Mouse (Mus musculus) stomach, postnatal 0 days (tissue): ENCODE results near the gene Slc16a5. TPM values are rescaled to one million over a fixed set of nuclear protein-coding genes. Genes with fewer than 3 reads are reported as not detected.

Source experiments
- ATAC-seq: fragments of 200-750 bp; cut with Nextera tagmentation; 2 replicates; pipeline ENCODE4 v1.8.0; 2017; ENCODE audit not compliant: low FRiP score, low TSS enrichment
- DNase-seq: peaks from one replicate; pipeline ENCODE4 v3.0.0-alpha.2; 2016; ENCODE audit warnings: low spot score
- H3K27ac ChIP-seq: fragments of 300-500 bp; sonication (generic); replicated peaks from 2 replicates; pipeline ENCODE4 v1.5.1; 2014; ENCODE audit warnings: mild to moderate bottlenecking, control low read depth
- H3K27me3 ChIP-seq: fragments of 300-500 bp; sonication (generic); 2 replicates; pipeline ENCODE4 v1.6.1; 2014; ENCODE audit warnings: low read length; ENCODE audit not compliant: control insufficient read depth, insufficient read depth
- H3K36me3 ChIP-seq: fragments of 300-500 bp; sonication (generic); 2 replicates; pipeline ENCODE4 v1.6.1; 2014; ENCODE audit warnings: low read length, mixed read lengths; ENCODE audit not compliant: control insufficient read depth, insufficient read depth
- H3K4me1 ChIP-seq: fragments of 300-500 bp; sonication (generic); replicated peaks from 2 replicates; pipeline ENCODE4 v1.6.1; 2014; ENCODE audit warnings: antibody characterized with exemption; ENCODE audit not compliant: control insufficient read depth, insufficient read depth
- H3K4me2 ChIP-seq: fragments of 300-500 bp; sonication (generic); replicated peaks from 2 replicates; pipeline ENCODE4 v1.6.1; 2014; ENCODE audit warnings: low read depth, mild to moderate bottlenecking, control low read depth, moderate library complexity
- H3K4me3 ChIP-seq: fragments of 300-500 bp; sonication (generic); 2 replicates; pipeline ENCODE4 v1.5.1; 2014; ENCODE audit warnings: low read depth, low read length, control low read depth
- H3K9ac ChIP-seq: fragments of 300-500 bp; sonication (generic); 2 replicates; pipeline ENCODE4 v1.6.1; 2014; ENCODE audit warnings: mild to moderate bottlenecking, low read length, control low read depth, mixed read lengths
- H3K9me3 ChIP-seq: fragments of 300-500 bp; sonication (generic); 2 replicates; pipeline ENCODE4 v1.6.1; 2016; ENCODE audit warnings: low read length; ENCODE audit not compliant: control insufficient read depth
- CTCF ChIP-seq: IDR thresholded peaks from 2 replicates; pipeline ENCODE4 v1.5.1; 2016; ENCODE audit warnings: antibody characterized with exemption, low read depth, mild to moderate bottlenecking, moderate library complexity
- EP300 ChIP-seq: optimal IDR thresholded peaks from 2 replicates; pipeline ENCODE3; 2016; ENCODE audit warnings: antibody characterized with exemption
- WGBS: fragments of 180-500 bp; shearing (Covaris S2); extraction: QIAGEN DNeasy Blood & Tissue Kit; methylation state at CpG from one replicate; pipeline ENCODE4 v1.1.7; 2014; 5-methylcytosine and 5-hydroxymethylcytosine counted together
- polyA plus RNA-seq: library from polyadenylated mRNA; unstranded; fragments of >200 nt; fragmentation: Nextera tagmentation; extraction: Ambion mirVana; gene quantifications from 2 replicates; pipeline ENCODE4 v1.2.1, GENCODE M21; 2015

Gene Slc16a5
- polyA plus RNA-seq, 1 experiment from 2014 or later, result 14.4 TPM

GRCm38 (mm10) chr11:115456182-115456581, 6.1 kb upstream of the Slc16a5 start:
- Histone ChIP-seq H3K4me2 (no peak overlapping the region), H3K36me3 (no peaks in the 10 kb centered on the region), H3K27ac (no peak overlapping the region), H3K27me3 (no peaks in the 10 kb centered on the region), H3K9me3 (no peaks in the 10 kb centered on the region), H3K4me3 (no peak overlapping the region), H3K9ac (no peak overlapping the region), H3K4me1 (no peaks in the 10 kb centered on the region)
- ATAC-seq (peak; percentile 51), DNase-seq (peak; percentile 52)
- TF ChIP-seq CTCF (no peak), EP300 (no peak)
- WGBS, result 70% methylated on average over 4 of the region's 5 CpGs

DNA sequence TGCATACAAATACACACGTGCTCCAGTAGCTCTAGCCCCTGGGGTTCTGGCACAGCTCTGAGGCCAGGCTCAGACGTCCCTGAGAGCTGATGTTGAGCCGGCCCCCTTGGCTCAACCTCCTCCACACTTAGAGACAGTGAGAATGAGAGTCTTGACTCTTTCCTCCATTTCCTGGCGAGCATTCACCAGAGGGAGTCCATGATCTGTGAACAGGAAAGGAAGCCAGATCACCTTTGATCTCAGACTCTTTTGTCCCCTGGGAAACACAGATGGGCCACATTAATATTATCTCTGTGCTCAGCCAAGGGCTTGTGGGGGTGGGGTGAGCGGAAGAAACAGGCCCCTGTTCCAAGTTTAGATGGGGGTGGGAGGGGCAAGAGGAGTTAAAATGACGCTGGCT, 4.9 kb upstream of the Slc16a5 start:
- Histone ChIP-seq H3K4me1 (no peaks in the 10 kb centered on the region), H3K27me3 (no peaks in the 10 kb centered on the region), H3K36me3 (no peaks in the 10 kb centered on the region), H3K4me3 (no peak overlapping the region), H3K9ac (no peak overlapping the region), H3K4me2 (no peak overlapping the region), H3K27ac (no peak overlapping the region), H3K9me3 (no peaks in the 10 kb centered on the region)
- no peak for DNase-seq
- ATAC-seq, result no peak
- 38% methylated on average over 6 of the region's 6 CpGs for WGBS
- TF ChIP-seq CTCF (no peak), EP300 (no peak)

DNA sequence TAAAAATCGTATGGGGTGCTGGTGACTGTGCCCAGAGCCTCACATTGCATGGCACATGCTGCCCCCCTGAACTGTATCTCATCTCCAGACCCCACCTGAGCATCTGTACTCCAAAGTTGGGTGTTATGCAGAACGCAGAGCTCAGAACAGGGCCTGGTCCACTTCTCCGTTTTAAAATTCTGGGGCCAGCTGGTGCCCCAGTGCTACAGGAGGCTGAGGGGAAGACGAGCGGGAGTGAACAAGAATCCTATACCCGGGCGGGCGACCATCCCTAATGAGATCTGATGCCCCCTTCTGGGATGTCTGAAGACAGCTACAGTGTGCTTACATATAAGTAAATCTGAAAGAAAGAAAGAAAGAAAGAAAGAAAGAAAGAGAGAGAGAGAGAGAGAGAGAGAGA, 1.3 kb upstream of the Slc16a5 start:
- no peaks in the 10 kb centered on the region for H3K36me3 ChIP-seq
- H3K4me1 ChIP-seq, result no peaks in the 10 kb centered on the region
- H3K4me2 ChIP-seq, result no peak overlapping the region
- WGBS, result 25% methylated on average over 8 of the region's 8 CpGs
- H3K9ac ChIP-seq, result no peak overlapping the region
- ATAC-seq (no peak), DNase-seq (no peak)
- H3K27ac ChIP-seq, result no peak overlapping the region
- TF ChIP-seq CTCF, result no peak
- TF ChIP-seq EP300, result no peak
- no peak overlapping the region for H3K4me3 ChIP-seq
- no peaks in the 10 kb centered on the region for H3K27me3 ChIP-seq
- no peaks in the 10 kb centered on the region for H3K9me3 ChIP-seq

DNA sequence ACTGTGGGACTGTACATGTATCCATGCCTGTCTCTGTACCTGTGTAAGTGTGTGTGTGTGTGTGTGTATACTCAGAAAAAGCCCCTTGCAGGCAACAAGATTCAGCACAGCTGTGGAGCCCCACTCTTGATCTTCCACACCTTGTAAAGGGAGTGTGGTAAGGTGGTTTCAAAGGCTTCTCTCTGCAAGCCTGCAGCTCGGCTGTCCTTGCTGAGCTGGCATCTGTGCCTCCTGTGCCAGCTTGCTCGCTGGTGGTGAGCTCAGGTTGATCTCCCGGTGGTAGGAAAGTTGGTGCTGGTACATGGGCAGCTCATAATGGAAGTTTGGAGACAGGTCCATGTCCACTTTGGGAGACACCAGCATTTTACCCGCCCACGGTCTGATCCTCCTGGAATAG, 430 bp upstream of the Slc16a5 start:
- WGBS, result 49% methylated on average over 5 of the region's 5 CpGs
- no peaks in the 10 kb centered on the region for H3K27me3 ChIP-seq
- no peak overlapping the region for H3K4me3 ChIP-seq
- H3K36me3 ChIP-seq, result no peaks in the 10 kb centered on the region
- H3K4me2 ChIP-seq, result no peak overlapping the region
- H3K4me1 ChIP-seq, result no peaks in the 10 kb centered on the region
- TF ChIP-seq EP300 (no peak), CTCF (no peak)
- peak overlapping the region; percentile 45; the same call in 1 of the 2 replicates for H3K27ac ChIP-seq
- no peak for ATAC-seq
- no peak for DNase-seq
- H3K9me3 ChIP-seq, result no peaks in the 10 kb centered on the region
- H3K9ac ChIP-seq, result no peak overlapping the region

- no peaks in the 10 kb centered on the region for H3K27me3 ChIP-seq
- H3K9me3 ChIP-seq, result no peaks in the 10 kb centered on the region
- H3K4me1 ChIP-seq, result no peaks in the 10 kb centered on the region
- TF ChIP-seq CTCF, result no peak
- no peak for TF ChIP-seq EP300
- peak overlapping the region; percentile 35; the same call in 1 of the 2 replicates for H3K4me2 ChIP-seq
- peak; percentile 78 for DNase-seq
- H3K27ac ChIP-seq, result peak overlapping the region; percentile 76; the same call in 1 of the 2 replicates
- no peak overlapping the region for H3K4me3 ChIP-seq
- 44% methylated on average over 11 of the region's 11 CpGs for WGBS
- peak; percentile 89 for ATAC-seq
- H3K36me3 ChIP-seq, result no peaks in the 10 kb centered on the region
- H3K9ac ChIP-seq, result 0 out of 2 replicates have a peak overlapping the region, but pooled peaks have one; percentile 13
Observed at GRCm38 (mm10) chr11:115463397-115463796, 1.1 kb downstream of the Slc16a5 start.

GRCm38 (mm10) chr11:115464851-115465250, 2.6 kb downstream of the Slc16a5 start:
- TF ChIP-seq EP300, result no peak
- TF ChIP-seq CTCF, result no peak
- Histone ChIP-seq H3K27ac (no peak overlapping the region), H3K4me2 (no peak overlapping the region), H3K4me3 (no peak overlapping the region), H3K9me3 (no peaks in the 10 kb centered on the region), H3K27me3 (no peaks in the 10 kb centered on the region), H3K36me3 (no peaks in the 10 kb centered on the region), H3K4me1 (no peaks in the 10 kb centered on the region), H3K9ac (no peak overlapping the region)
- 81% methylated on average over 8 of the region's 8 CpGs for WGBS
- DNase-seq (no peak), ATAC-seq (no peak)
